Mouse (Mus musculus): ENCODE data around the gene Clip4. TPM values are rescaled to one million over a fixed set of nuclear protein-coding genes. Genes with fewer than 3 reads are reported as not detected.

Gene Clip4
- polyA plus RNA-seq, 1 experiment = not detected

- TF ChIP-seq CTCF (IDR thresholded peaks at IDR 0.05; ENCODE audit: low read depth, low read length) (no peak), POLR2A (IDR thresholded peaks at IDR 0.05; ENCODE audit: borderline replicate concordance, low read depth, low read length) (no peak)
- no peaks in the 10 kb centered on the region for H3K4me1 ChIP-seq (ENCODE audit: control insufficient read depth, insufficient read depth, low read length)
Observed at GRCm38 (mm10) chr17:71760536-71760935, 7.7 kb upstream of the Clip4 start.

GRCm38 (mm10) chr17:71769564-71769963 is 1.3 kb downstream of the Clip4 start:
- Histone ChIP-seq H3K27ac (ENCODE audit: insufficient read depth, low read depth, low read length) (no peak overlapping the region), H3K4me3 (ENCODE audit: insufficient read depth, low read length) (no peak overlapping the region), H3K4me1 (ENCODE audit: control insufficient read depth, insufficient read depth, low read length) (no peaks in the 10 kb centered on the region)
- TF ChIP-seq CTCF (IDR thresholded peaks at IDR 0.05; ENCODE audit: low read depth, low read length) (no peak), POLR2A (IDR thresholded peaks at IDR 0.05; ENCODE audit: borderline replicate concordance, low read depth, low read length) (no peak)

More at GRCm38 (mm10) chr17:71760536-71760935, 7.7 kb upstream of the Clip4 start:
- no peak overlapping the region for H3K4me3 ChIP-seq (ENCODE audit: insufficient read depth, low read length)
- no peak overlapping the region for H3K27ac ChIP-seq (ENCODE audit: insufficient read depth, low read depth, low read length)

- no peak overlapping the region for H3K27ac ChIP-seq (ENCODE audit: insufficient read depth, low read depth, low read length)
- H3K4me3 ChIP-seq (ENCODE audit: insufficient read depth, low read length) = no peak overlapping the region
- TF ChIP-seq POLR2A (IDR thresholded peaks at IDR 0.05; ENCODE audit: borderline replicate concordance, low read depth, low read length) = no peak
- no peak for TF ChIP-seq CTCF (IDR thresholded peaks at IDR 0.05; ENCODE audit: low read depth, low read length)
- no peaks in the 10 kb centered on the region for H3K4me1 ChIP-seq (ENCODE audit: control insufficient read depth, insufficient read depth, low read length)
Observed at GRCm38 (mm10) chr17:71770696-71771095, 2.4 kb downstream of the Clip4 start.

DNA sequence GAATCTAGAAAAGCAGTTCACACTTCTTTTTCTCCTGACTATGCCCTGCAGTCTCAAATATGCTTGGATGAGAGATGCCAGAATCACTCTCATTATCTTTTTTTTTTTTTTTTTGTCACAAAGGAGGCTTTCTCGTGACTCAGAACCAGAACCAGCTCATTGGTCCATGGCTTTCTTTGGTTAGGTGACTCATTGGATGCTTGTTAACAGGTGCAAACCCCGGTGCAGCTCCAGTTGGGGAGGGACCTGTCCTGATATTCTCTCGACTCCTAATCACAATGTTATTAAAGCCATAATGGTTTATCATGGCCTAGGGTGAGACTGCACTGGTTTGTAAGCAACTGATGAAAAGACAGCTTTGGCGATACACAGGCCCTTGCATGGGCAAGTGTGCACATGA is 5.9 kb downstream of the Clip4 start:
- TF ChIP-seq POLR2A (IDR thresholded peaks at IDR 0.05; ENCODE audit: borderline replicate concordance, low read depth, low read length) (no peak), CTCF (IDR thresholded peaks at IDR 0.05; ENCODE audit: low read depth, low read length) (no peak)
- H3K4me1 ChIP-seq (ENCODE audit: control insufficient read depth, insufficient read depth, low read length) = no peaks in the 10 kb centered on the region
- no peak overlapping the region for H3K27ac ChIP-seq (ENCODE audit: insufficient read depth, low read depth, low read length)
- H3K4me3 ChIP-seq (ENCODE audit: insufficient read depth, low read length) = no peak overlapping the region

DNA sequence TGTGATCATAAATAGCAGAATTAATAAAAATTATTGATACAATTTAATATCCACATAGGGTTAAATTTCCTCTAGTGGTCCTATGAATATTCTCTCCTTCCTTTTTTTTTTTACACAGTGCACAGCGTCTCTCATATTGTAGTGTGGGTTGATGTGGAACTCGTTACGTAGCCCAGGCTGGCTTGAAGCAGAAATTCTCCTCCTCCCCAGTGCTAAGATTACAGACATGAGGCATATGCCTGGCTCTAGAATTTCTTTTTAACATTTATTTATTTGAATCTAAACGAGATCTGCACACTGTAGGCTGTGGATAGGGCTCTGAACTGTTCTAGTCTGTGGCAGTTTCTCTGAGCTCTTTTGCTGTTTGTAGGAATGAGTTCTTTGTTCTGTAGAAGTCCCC is 7.0 kb downstream of the Clip4 start:
- H3K4me3 ChIP-seq (ENCODE audit: insufficient read depth, low read length) = no peak overlapping the region
- H3K27ac ChIP-seq (ENCODE audit: insufficient read depth, low read depth, low read length) = no peak overlapping the region
- H3K4me1 ChIP-seq (ENCODE audit: control insufficient read depth, insufficient read depth, low read length) = no peaks in the 10 kb centered on the region
- TF ChIP-seq POLR2A (IDR thresholded peaks at IDR 0.05; ENCODE audit: borderline replicate concordance, low read depth, low read length) = no peak
- TF ChIP-seq CTCF (IDR thresholded peaks at IDR 0.05; ENCODE audit: low read depth, low read length) = no peak

DNA sequence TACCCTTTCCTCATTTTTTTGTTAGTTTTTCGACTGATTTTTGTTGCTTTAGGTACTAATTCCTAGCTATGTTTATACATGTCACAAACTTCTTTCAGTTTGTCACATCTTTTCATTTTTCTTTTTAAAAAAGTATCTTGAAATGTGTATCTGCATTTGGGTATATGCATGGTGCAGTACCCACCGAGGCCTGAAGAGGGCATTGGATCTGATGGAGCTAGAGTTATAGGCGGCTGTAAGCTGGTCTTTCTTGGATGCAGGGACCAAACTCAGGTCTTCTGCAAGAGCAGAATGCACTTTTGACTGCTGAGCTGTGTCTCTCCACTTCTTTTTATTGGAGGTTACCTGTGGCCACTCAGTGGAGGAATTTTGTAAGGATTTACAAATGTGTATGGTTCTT is 10.4 kb downstream of the Clip4 start:
- TF ChIP-seq CTCF (IDR thresholded peaks at IDR 0.05; ENCODE audit: low read depth, low read length) = no peak
- TF ChIP-seq POLR2A (IDR thresholded peaks at IDR 0.05; ENCODE audit: borderline replicate concordance, low read depth, low read length) = no peak
- H3K4me3 ChIP-seq (ENCODE audit: insufficient read depth, low read length) = no peak overlapping the region
- no peak overlapping the region for H3K27ac ChIP-seq (ENCODE audit: insufficient read depth, low read depth, low read length)
- H3K4me1 ChIP-seq (ENCODE audit: control insufficient read depth, insufficient read depth, low read length) = no peaks in the 10 kb centered on the region

DNA sequence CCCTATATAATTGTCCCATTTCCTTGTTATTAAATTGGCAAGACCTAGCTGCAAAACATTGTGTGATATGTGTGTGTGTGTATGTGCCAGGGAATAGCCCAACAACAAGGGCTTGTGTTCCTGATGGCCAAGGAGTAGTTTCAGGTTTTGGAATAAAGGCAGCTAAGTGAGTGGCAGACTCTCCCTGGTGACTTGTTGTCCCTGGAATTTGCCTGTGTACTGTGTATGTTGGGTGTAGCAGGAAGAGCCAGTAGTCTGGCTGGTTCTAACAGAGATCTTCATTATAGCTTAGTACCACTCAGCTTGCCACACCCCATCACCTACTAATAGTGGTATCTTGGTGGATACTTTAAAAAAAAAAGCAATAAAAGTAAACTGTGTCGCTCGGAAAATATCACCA is 12.2 kb downstream of the Clip4 start:
- TF ChIP-seq CTCF (IDR thresholded peaks at IDR 0.05; ENCODE audit: low read depth, low read length) (no peak), POLR2A (IDR thresholded peaks at IDR 0.05; ENCODE audit: borderline replicate concordance, low read depth, low read length) (no peak)

DNA sequence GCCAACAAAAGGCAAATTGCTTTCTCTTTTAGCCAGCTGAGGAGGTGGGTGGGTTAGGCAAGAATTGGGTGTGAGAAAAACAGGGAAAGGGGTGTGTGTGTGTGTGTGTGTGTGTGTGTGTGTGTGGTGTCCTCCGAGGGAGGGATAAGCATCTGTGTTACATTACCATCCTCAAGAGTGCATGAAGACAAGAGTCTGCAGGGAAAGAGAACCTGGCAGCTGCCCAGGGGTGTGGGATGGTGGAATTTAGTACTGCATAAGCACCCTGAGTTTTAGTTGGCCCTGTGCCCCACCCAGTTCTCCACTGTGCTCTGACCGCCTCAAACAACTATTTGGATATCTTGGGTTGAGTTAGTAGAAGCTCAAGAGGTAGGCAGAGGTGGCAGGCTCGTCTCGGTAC is 12.7 kb downstream of the Clip4 start:
- no peaks in the 10 kb centered on the region for H3K4me1 ChIP-seq (ENCODE audit: control insufficient read depth, insufficient read depth, low read length)
- no peak overlapping the region for H3K4me3 ChIP-seq (ENCODE audit: insufficient read depth, low read length)
- no peak for TF ChIP-seq POLR2A (IDR thresholded peaks at IDR 0.05; ENCODE audit: borderline replicate concordance, low read depth, low read length)
- no peak for TF ChIP-seq CTCF (IDR thresholded peaks at IDR 0.05; ENCODE audit: low read depth, low read length)
- H3K27ac ChIP-seq (ENCODE audit: insufficient read depth, low read depth, low read length) = no peak overlapping the region

More for the DNA sequence above, 12.2 kb downstream of the Clip4 start:
- Histone ChIP-seq H3K27ac (ENCODE audit: insufficient read depth, low read depth, low read length) (no peak overlapping the region), H3K4me1 (ENCODE audit: control insufficient read depth, insufficient read depth, low read length) (no peaks in the 10 kb centered on the region), H3K4me3 (ENCODE audit: insufficient read depth, low read length) (no peak overlapping the region)

DNA sequence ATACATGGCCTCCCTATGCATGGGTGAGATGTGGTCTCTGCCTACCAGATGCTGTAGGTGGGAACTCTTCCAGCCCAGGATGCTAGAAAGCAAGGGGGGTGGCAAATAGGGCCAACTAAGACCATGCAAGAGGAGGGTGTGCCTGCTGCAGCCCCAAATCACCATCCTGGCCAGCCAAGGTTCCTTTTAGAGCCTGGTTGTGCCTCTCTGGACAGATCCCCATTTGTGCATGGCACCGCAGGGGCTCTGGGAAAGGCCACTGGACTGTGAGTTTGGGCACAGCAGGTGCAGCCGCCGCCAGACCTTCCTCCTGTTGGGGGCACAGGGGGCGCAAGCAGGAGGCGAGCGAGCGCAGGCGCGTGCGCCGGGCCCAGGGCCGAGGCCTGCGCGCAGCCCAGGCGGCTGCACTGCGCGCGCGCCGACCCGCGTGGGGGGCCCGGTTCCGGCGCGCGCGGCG is 14.0 kb downstream of the Clip4 start:
- no peak overlapping the region for H3K4me3 ChIP-seq (ENCODE audit: insufficient read depth, low read length)
- H3K4me1 ChIP-seq (ENCODE audit: control insufficient read depth, insufficient read depth, low read length) = no peaks in the 10 kb centered on the region
- no peak for TF ChIP-seq CTCF (IDR thresholded peaks at IDR 0.05; ENCODE audit: low read depth, low read length)
- no peak for TF ChIP-seq POLR2A (IDR thresholded peaks at IDR 0.05; ENCODE audit: borderline replicate concordance, low read depth, low read length)
- H3K27ac ChIP-seq (ENCODE audit: insufficient read depth, low read depth, low read length) = no peak overlapping the region

DNA sequence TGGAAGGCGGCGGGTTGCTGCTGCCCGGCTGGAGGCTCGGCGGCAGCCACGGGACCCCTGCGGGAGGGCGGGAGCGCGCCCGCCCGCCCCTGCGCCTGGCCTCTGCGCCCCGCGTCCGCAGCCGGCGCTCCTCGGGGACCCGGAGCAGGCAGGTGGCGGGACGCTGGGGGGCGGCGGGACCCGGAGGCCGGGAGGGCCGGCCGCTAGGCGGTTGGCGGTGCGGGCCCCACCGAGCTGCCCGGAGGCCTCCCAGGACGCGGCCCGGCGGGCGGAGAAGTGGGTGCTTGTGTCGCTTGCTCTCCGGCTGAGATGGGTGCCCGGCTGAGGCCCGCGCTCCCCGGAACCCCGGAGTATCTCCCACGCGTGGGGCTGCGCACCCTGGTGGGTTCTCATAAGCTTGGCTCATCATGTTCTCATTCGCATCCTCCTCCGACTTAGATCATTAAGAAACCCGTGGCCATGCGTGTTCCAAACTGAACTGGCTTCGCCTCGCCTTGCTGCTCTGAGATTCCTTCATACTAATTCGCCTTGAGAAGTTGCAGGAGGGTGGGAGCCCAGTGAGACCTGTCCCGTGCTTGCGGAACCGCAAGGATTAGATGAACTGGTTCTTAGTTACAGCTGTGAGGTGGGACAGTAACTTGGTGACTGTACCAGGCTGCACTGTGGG is 14.6 kb downstream of the Clip4 start:
- Histone ChIP-seq H3K4me1 (ENCODE audit: control insufficient read depth, insufficient read depth, low read length) (no peaks in the 10 kb centered on the region), H3K4me3 (ENCODE audit: insufficient read depth, low read length) (no peak overlapping the region), H3K27ac (ENCODE audit: insufficient read depth, low read depth, low read length) (no peak overlapping the region)
- no peak for TF ChIP-seq POLR2A (IDR thresholded peaks at IDR 0.05; ENCODE audit: borderline replicate concordance, low read depth, low read length)
- TF ChIP-seq CTCF (IDR thresholded peaks at IDR 0.05; ENCODE audit: low read depth, low read length) = no peak

All from bone marrow macrophage, adult 2 months (primary cell).